In genomic region chr16:21742191-21742870, GRCm38 (mm10) we compare ENCODE assay signal across 22 mouse cellular contexts. TPM values are rescaled to one million over a fixed set of nuclear protein-coding genes. Genes with fewer than 3 reads are reported as not detected.
DNase-seq lines count a peak whose midpoint lies in the region; ATAC-seq lines count a peak whose summit lies in the region.
"Had no signal": no experiment of that assay in that cellular context is flagged by ENCODE, and none has a peak within 500 bp of the region (broad histone marks: within the 10 kb centered on the region; RNA-seq: fewer than 3 reads in every experiment).

No protein-coding gene starts in this region.

- no peak overlapping the region for H3K4me2 ChIP-seq in liver, embryonic 15.5 days
- H3K4me2 ChIP-seq: embryonic facial prominence, embryonic 12.5 days; forebrain, embryonic 12.5 days; hindbrain, embryonic 12.5 days; limb, embryonic 15.5 days; midbrain, embryonic 12.5 days had no signal

- 39% methylated on average over 5 of the region's 5 CpGs for WGBS in liver, embryonic 15.5 days (ENCODE audit: insufficient replicate concordance)

- H3K4me3 ChIP-seq in liver, embryonic 15.5 days (replicated peaks): no peak overlapping the region
- H3K4me3 ChIP-seq: embryonic facial prominence, embryonic 12.5 days; forebrain, embryonic 12.5 days; hindbrain, embryonic 12.5 days; left cerebral cortex, adult 2 months; limb, embryonic 15.5 days; midbrain, embryonic 12.5 days had no signal

- ATAC-seq in liver, embryonic 15.5 days (ENCODE audit: insufficient read depth): peak; percentile 75
- ATAC-seq in granulocyte monocyte progenitor cell, adult 5-6 weeks (replicated peaks; ENCODE audit: poor library complexity, severe bottlenecking): no peak

- no peaks in the 10 kb centered on the region for H3K36me3 ChIP-seq in liver, embryonic 15.5 days (replicated peaks)
- H3K36me3 ChIP-seq: embryonic facial prominence, embryonic 12.5 days; forebrain, embryonic 12.5 days; hindbrain, embryonic 12.5 days; limb, embryonic 15.5 days; midbrain, embryonic 12.5 days had no signal

- peak overlapping the region; percentile 35 for H3K27ac ChIP-seq in liver, embryonic 15.5 days (replicated peaks)
- H3K27ac ChIP-seq: embryonic facial prominence, embryonic 12.5 days; forebrain, embryonic 12.5 days; hindbrain, embryonic 12.5 days; left cerebral cortex, adult 2 months; limb, embryonic 15.5 days; macrophage; midbrain, embryonic 12.5 days had no signal

- H3K27me3 ChIP-seq in liver, embryonic 15.5 days: no peaks in the 10 kb centered on the region
- H3K27me3 ChIP-seq: embryonic facial prominence, embryonic 12.5 days; forebrain, embryonic 12.5 days; hindbrain, embryonic 12.5 days; limb, embryonic 15.5 days; midbrain, embryonic 12.5 days had no signal

- DNase-seq in MEL-GATA-1-ER (ENCODE audit: extremely low read depth, low read depth): peak; percentile 71
- DNase-seq in c-Kit-positive CD71-positive TER-119-positive erythroid progenitor cells, embryonic 14.5 days (ENCODE audit: low spot score): peak; percentile 12
- peak; percentile 41 for DNase-seq in retina, embryonic 14.5 days (ENCODE audit: low spot score)
- DNase-seq in urinary bladder, postnatal 10 days (ENCODE audit: low spot score): no peak
- no peak for DNase-seq in layer of hippocampus, postnatal 10 days (ENCODE audit: low spot score in 2 of 2)
- DNase-seq: adrenal gland, postnatal 36 days; cerebellum, adult 11 months; kidney, adult 11 months; kidney, postnatal 4 days; right cerebral cortex, adult 18-20 months; right cerebral cortex, postnatal 4 days; thymus, postnatal 14 days had no signal

- H3K4me1 ChIP-seq in liver, embryonic 15.5 days (replicated peaks): peaks cover 18% of the 10 kb centered on the region
- H3K4me1 ChIP-seq: embryonic facial prominence, embryonic 12.5 days; forebrain, embryonic 12.5 days; hindbrain, embryonic 12.5 days; limb, embryonic 15.5 days; midbrain, embryonic 12.5 days had no signal

- no peak overlapping the region for H3K9ac ChIP-seq in liver, embryonic 15.5 days
- H3K9ac ChIP-seq: embryonic facial prominence, embryonic 12.5 days; forebrain, embryonic 12.5 days; hindbrain, embryonic 12.5 days; limb, embryonic 15.5 days; midbrain, embryonic 12.5 days had no signal

- H3K9me3 ChIP-seq in liver, embryonic 15.5 days (replicated peaks): no peaks in the 10 kb centered on the region
- H3K9me3 ChIP-seq: embryonic facial prominence, embryonic 12.5 days; forebrain, embryonic 12.5 days; hindbrain, embryonic 12.5 days; limb, embryonic 15.5 days; midbrain, embryonic 12.5 days had no signal

RNA-seq across cellular contexts. Expression of gene Ehhadh, which starts 45.3 kb away (rescaled TPM):
- polyA plus RNA-seq in liver, embryonic 15.5 days (2015; fragmentation: Nextera tagmentation; extraction: Ambion mirVana): 10.5 and 11.3 TPM in 2 replicates
- total RNA-seq in layer of hippocampus, postnatal 10 days (2021): 1 to 10 TPM; 1.1 to 1.2 TPM
- total RNA-seq in granulocyte monocyte progenitor cell, adult 5-6 weeks (2014; fragmentation: Nextera tagmentation): 1.8 and 5.1 TPM in 2 replicates
- 2.2 and 2.8 TPM in 2 replicates for total RNA-seq in granulocyte monocyte progenitor cell, adult 5-6 weeks (2017)

RNA-seq across cellular contexts. Expression of gene 2510009E07Rik, which starts 47.9 kb away (rescaled TPM):
- polyA plus RNA-seq in liver, embryonic 15.5 days (2015; fragmentation: Nextera tagmentation; extraction: Ambion mirVana): 3.0 TPM in 2 replicates
- 10 to 100 TPM; 65.8 to 70.8 TPM for total RNA-seq in layer of hippocampus, postnatal 10 days (2021)
- 0.51 and 1.5 TPM in 2 replicates for total RNA-seq in granulocyte monocyte progenitor cell, adult 5-6 weeks (2014; fragmentation: Nextera tagmentation)
- 0.13 and 0.52 TPM in 2 replicates for total RNA-seq in granulocyte monocyte progenitor cell, adult 5-6 weeks (2017)

RNA-seq across cellular contexts. Expression of gene Map3k13, which starts 51.8 kb away (rescaled TPM):
- 0.38 and 0.53 TPM in 2 replicates for polyA plus RNA-seq in liver, embryonic 15.5 days (2015; fragmentation: Nextera tagmentation; extraction: Ambion mirVana)
- 10 to 100 TPM; 13.5 to 15.1 TPM for total RNA-seq in layer of hippocampus, postnatal 10 days (2021)
- 0.64 TPM in 1 of 2 replicates, not detected in the other for total RNA-seq in granulocyte monocyte progenitor cell, adult 5-6 weeks (2014; fragmentation: Nextera tagmentation)
- total RNA-seq in granulocyte monocyte progenitor cell, adult 5-6 weeks (2017): 0.22 TPM in 1 of 2 replicates, not detected in the other
- total RNA-seq: monocyte, adult 5-6 weeks had no signal

Comparison
In these comparisons a context has a peak if more than half of its experiments do, and no peak if none do; other contexts are left out.
1. DNase-seq: peak in MEL-GATA-1-ER (single experiment), c-Kit-positive CD71-positive TER-119-positive erythroid progenitor cells, embryonic 14.5 days (single experiment) and retina, embryonic 14.5 days (single experiment); none in urinary bladder, postnatal 10 days (single experiment) and layer of hippocampus, postnatal 10 days (0 of 2).
2. RNA of gene 2510009E07Rik, which starts 47.9 kb away (total RNA-seq): 65.8 to 70.8 TPM in layer of hippocampus, postnatal 10 days; 0.13 to 1.5 TPM in granulocyte monocyte progenitor cell, adult 5-6 weeks; every median in the first group is over 10 times any median in the second.
3. RNA of gene Map3k13, which starts 51.8 kb away (total RNA-seq): 13.5 to 15.1 TPM in layer of hippocampus, postnatal 10 days; 0.22 to 0.64 TPM in granulocyte monocyte progenitor cell, adult 5-6 weeks; every median in the first group is over 4 times any median in the second.